Mouse (Mus musculus) midbrain, embryonic 14.5 days (tissue): ENCODE data around the gene Gm281. TPM values are rescaled to one million over a fixed set of nuclear protein-coding genes. Genes with fewer than 3 reads are reported as not detected.

ENCODE experiments used
- ATAC-seq: fragments of 200-750 bp; cut with Nextera tagmentation; 2 replicates; pipeline ENCODE4 v1.8.0; 2017; ENCODE audit warnings: moderate number of reproducible peaks, moderate library complexity; ENCODE audit not compliant: low FRiP score, low TSS enrichment
- DNase-seq: peaks from one replicate; pipeline ENCODE4 v3.0.0-alpha.2; 2015
- H3K27ac ChIP-seq: fragments of 300-500 bp; sonication (generic); replicated peaks from 2 replicates; pipeline ENCODE4 v1.5.1; 2014; ENCODE audit warnings: mild to moderate bottlenecking, low read depth, low read length, moderate library complexity
- H3K27me3 ChIP-seq: fragments of 300-500 bp; sonication (generic); 2 replicates; pipeline ENCODE4 v1.6.1; 2014; ENCODE audit warnings: low read length, control low read depth, mixed read lengths; ENCODE audit not compliant: control insufficient read depth, insufficient read depth
- H3K36me3 ChIP-seq: fragments of 300-500 bp; sonication (generic); 2 replicates; pipeline ENCODE4 v1.6.1; 2014; ENCODE audit warnings: low read length, control low read depth; ENCODE audit not compliant: control insufficient read depth, insufficient read depth
- H3K4me1 ChIP-seq: fragments of 300-500 bp; sonication (generic); 2 replicates; pipeline ENCODE4 v1.6.1; 2014; ENCODE audit warnings: mild to moderate bottlenecking, antibody characterized with exemption, low read length, control low read depth; ENCODE audit not compliant: control insufficient read depth, insufficient read depth
- H3K4me2 ChIP-seq: fragments of 300-500 bp; sonication (generic); 2 replicates; pipeline ENCODE4 v1.6.1; 2014; ENCODE audit warnings: mild to moderate bottlenecking, low read length, moderate library complexity
- H3K4me3 ChIP-seq: fragments of 300-500 bp; sonication (generic); replicated peaks from 2 replicates; pipeline ENCODE4 v1.5.1; 2014; ENCODE audit warnings: low read depth, low read length
- H3K9ac ChIP-seq: fragments of 300-500 bp; sonication (generic); replicated peaks from 2 replicates; pipeline ENCODE4 v1.6.1; 2014; ENCODE audit warnings: mild to moderate bottlenecking, low read length, moderate library complexity
- H3K9me3 ChIP-seq: fragments of 300-500 bp; sonication (generic); 2 replicates; pipeline ENCODE4 v1.6.1; 2016; ENCODE audit warnings: low read length, control low read depth, mixed read lengths; ENCODE audit not compliant: control insufficient read depth
- WGBS: fragments of 180-500 bp; shearing (Covaris S2); extraction: QIAGEN DNeasy Blood & Tissue Kit; methylation state at CpG from one replicate; pipeline ENCODE4 v1.1.7; 2014; 5-methylcytosine and 5-hydroxymethylcytosine counted together
- polyA plus RNA-seq: library from polyadenylated mRNA; unstranded; fragments of >200 nt; fragmentation: Nextera tagmentation; extraction: Ambion mirVana; gene quantifications from 2 replicates; pipeline ENCODE4 v1.2.1, GENCODE M21; 2014

Gm281 gene
- polyA plus RNA-seq, 1 experiment from 2014 or later = not detected

GRCm38 (mm10) chr14:13948345-13948744 lies 34.1 kb upstream of the Gm281 start:
- no peak for DNase-seq
- no peaks in the 10 kb centered on the region for H3K4me1 ChIP-seq
- H3K9ac ChIP-seq = no peak overlapping the region
- no peak for ATAC-seq
- no peaks in the 10 kb centered on the region for H3K27me3 ChIP-seq
- H3K36me3 ChIP-seq = peaks cover 58% of the 10 kb centered on the region
- no peak overlapping the region for H3K27ac ChIP-seq
- WGBS = 89% methylated on average over 7 of the region's 7 CpGs
- H3K4me3 ChIP-seq = no peak overlapping the region
- H3K4me2 ChIP-seq = no peak overlapping the region
- H3K9me3 ChIP-seq = no peaks in the 10 kb centered on the region

GRCm38 (mm10) chr14:13944686-13945085 lies 30.4 kb upstream of the Gm281 start:
- Histone ChIP-seq H3K4me3 (no peak overlapping the region), H3K27ac (no peak overlapping the region), H3K9ac (no peak overlapping the region), H3K27me3 (no peaks in the 10 kb centered on the region), H3K36me3 (peaks cover 29% of the 10 kb centered on the region), H3K4me2 (no peak overlapping the region), H3K9me3 (no peaks in the 10 kb centered on the region), H3K4me1 (no peaks in the 10 kb centered on the region)
- no peak for ATAC-seq
- DNase-seq = no peak
- 93% methylated on average over 4 of the region's 4 CpGs for WGBS

GRCm38 (mm10) chr14:13934052-13934371 lies 19.7 kb upstream of the Gm281 start:
- peak overlapping the region; percentile 56 for H3K4me2 ChIP-seq
- ATAC-seq (no peak; the same call in 1 of the 2 replicates), DNase-seq (no peak)
- WGBS = 48% methylated on average over 5 of the region's 5 CpGs
- peaks cover 4% of the 10 kb centered on the region; the same call in 1 of the 2 replicates for H3K4me1 ChIP-seq
- H3K36me3 ChIP-seq = no peaks in the 10 kb centered on the region
- no peak overlapping the region for H3K4me3 ChIP-seq
- no peak overlapping the region for H3K9ac ChIP-seq
- H3K27ac ChIP-seq = no peak overlapping the region
- H3K9me3 ChIP-seq = no peaks in the 10 kb centered on the region
- no peaks in the 10 kb centered on the region for H3K27me3 ChIP-seq

GRCm38 (mm10) chr14:13933290-13934051 lies 19.2 kb upstream of the Gm281 start:
- DNase-seq = peak; percentile 12
- Histone ChIP-seq H3K4me2 (peak overlapping the region; percentile 56), H3K27ac (no peak overlapping the region), H3K36me3 (no peaks in the 10 kb centered on the region), H3K9me3 (no peaks in the 10 kb centered on the region), H3K27me3 (no peaks in the 10 kb centered on the region), H3K9ac (peak overlapping the region; percentile 23; the same call in 1 of the 2 replicates), H3K4me3 (peak overlapping the region; percentile 28), H3K4me1 (peaks cover 4% of the 10 kb centered on the region; the same call in 1 of the 2 replicates)
- peak; percentile 69 for ATAC-seq
- WGBS = 39% methylated on average over 31 of the region's 31 CpGs

- no peak overlapping the region for H3K4me3 ChIP-seq
- no peaks in the 10 kb centered on the region for H3K9me3 ChIP-seq
- no peaks in the 10 kb centered on the region for H3K36me3 ChIP-seq
- 35% methylated on average over 3 of the region's 3 CpGs for WGBS
- H3K4me2 ChIP-seq = no peak overlapping the region
- no peak overlapping the region for H3K27ac ChIP-seq
- H3K4me1 ChIP-seq = no peaks in the 10 kb centered on the region
- peak; percentile 95 for DNase-seq
- peak; percentile 79 for ATAC-seq
- H3K27me3 ChIP-seq = no peaks in the 10 kb centered on the region
- H3K9ac ChIP-seq = no peak overlapping the region
Observed at GRCm38 (mm10) chr14:13917630-13918029, 3.4 kb upstream of the Gm281 start.

- no peak for ATAC-seq
Observed at GRCm38 (mm10) chr14:13917208-13917607, 2.9 kb upstream of the Gm281 start.

GRCm38 (mm10) chr14:13915207-13915606 lies 929 bp upstream of the Gm281 start:
- no peaks in the 10 kb centered on the region for H3K36me3 ChIP-seq
- no peaks in the 10 kb centered on the region for H3K27me3 ChIP-seq
- WGBS = 66% methylated on average over 4 of the region's 4 CpGs
- no peaks in the 10 kb centered on the region for H3K4me1 ChIP-seq
- H3K4me2 ChIP-seq = no peak overlapping the region
- DNase-seq (peak; percentile 19), ATAC-seq (no peak)
- no peak overlapping the region for H3K9ac ChIP-seq
- no peak overlapping the region for H3K4me3 ChIP-seq
- no peak overlapping the region for H3K27ac ChIP-seq
- H3K9me3 ChIP-seq = no peaks in the 10 kb centered on the region

More at GRCm38 (mm10) chr14:13917208-13917607, 2.9 kb upstream of the Gm281 start:
- H3K36me3 ChIP-seq = no peaks in the 10 kb centered on the region
- no peaks in the 10 kb centered on the region for H3K9me3 ChIP-seq
- WGBS = 90% methylated on average over 10 of the region's 10 CpGs
- H3K27ac ChIP-seq = no peak overlapping the region
- no peak overlapping the region for H3K9ac ChIP-seq
- no peak overlapping the region for H3K4me3 ChIP-seq
- H3K27me3 ChIP-seq = no peaks in the 10 kb centered on the region
- DNase-seq = peak; percentile 9
- no peaks in the 10 kb centered on the region for H3K4me1 ChIP-seq
- no peak overlapping the region for H3K4me2 ChIP-seq

GRCm38 (mm10) chr14:13910148-13910547 lies 4.1 kb downstream of the Gm281 start:
- DNase-seq (no peak), ATAC-seq (no peak)
- Histone ChIP-seq H3K36me3 (no peaks in the 10 kb centered on the region), H3K9me3 (no peaks in the 10 kb centered on the region), H3K27ac (no peak overlapping the region), H3K27me3 (no peaks in the 10 kb centered on the region), H3K9ac (no peak overlapping the region), H3K4me3 (no peak overlapping the region), H3K4me2 (no peak overlapping the region), H3K4me1 (no peaks in the 10 kb centered on the region)
- WGBS = 96% methylated on average over 2 of the region's 2 CpGs

- Histone ChIP-seq H3K4me2 (no peak overlapping the region), H3K9ac (no peak overlapping the region), H3K36me3 (no peaks in the 10 kb centered on the region), H3K9me3 (no peaks in the 10 kb centered on the region), H3K27ac (no peak overlapping the region), H3K4me1 (no peaks in the 10 kb centered on the region), H3K27me3 (no peaks in the 10 kb centered on the region), H3K4me3 (no peak overlapping the region)
- 87% methylated on average over 7 of the region's 7 CpGs for WGBS
- ATAC-seq = no peak
- DNase-seq = no peak
Observed at GRCm38 (mm10) chr14:13907145-13907544, 7.1 kb downstream of the Gm281 start.
